Mouse (Mus musculus): ENCODE data around the gene Pcgf5.
A peak's percentile ranks its signal among the peaks of the same experiment; 100 is the strongest.
"Not testable (repeated sequence)": the region's sequence is repeated elsewhere in the genome, so short reads cannot be mapped to it uniquely, and the experiment has no call there.

The Pcgf5 gene

GRCm38 (mm10) chr19:36384426-36384825 lies 36.3 kb downstream of the Pcgf5 start:
- peak; percentile 77 for DNase-seq (ENCODE audit: low read depth)

GRCm38 (mm10) chr19:36388502-36388901 lies 40.4 kb downstream of the Pcgf5 start:
- no peak for DNase-seq (ENCODE audit: low read depth)

- DNase-seq (ENCODE audit: low read depth) = no peak
Observed at GRCm38 (mm10) chr19:36390714-36391113, 42.6 kb downstream of the Pcgf5 start.

GRCm38 (mm10) chr19:36398500-36398899 lies 50.4 kb downstream of the Pcgf5 start:
- no peak for DNase-seq (ENCODE audit: low read depth)

DNA sequence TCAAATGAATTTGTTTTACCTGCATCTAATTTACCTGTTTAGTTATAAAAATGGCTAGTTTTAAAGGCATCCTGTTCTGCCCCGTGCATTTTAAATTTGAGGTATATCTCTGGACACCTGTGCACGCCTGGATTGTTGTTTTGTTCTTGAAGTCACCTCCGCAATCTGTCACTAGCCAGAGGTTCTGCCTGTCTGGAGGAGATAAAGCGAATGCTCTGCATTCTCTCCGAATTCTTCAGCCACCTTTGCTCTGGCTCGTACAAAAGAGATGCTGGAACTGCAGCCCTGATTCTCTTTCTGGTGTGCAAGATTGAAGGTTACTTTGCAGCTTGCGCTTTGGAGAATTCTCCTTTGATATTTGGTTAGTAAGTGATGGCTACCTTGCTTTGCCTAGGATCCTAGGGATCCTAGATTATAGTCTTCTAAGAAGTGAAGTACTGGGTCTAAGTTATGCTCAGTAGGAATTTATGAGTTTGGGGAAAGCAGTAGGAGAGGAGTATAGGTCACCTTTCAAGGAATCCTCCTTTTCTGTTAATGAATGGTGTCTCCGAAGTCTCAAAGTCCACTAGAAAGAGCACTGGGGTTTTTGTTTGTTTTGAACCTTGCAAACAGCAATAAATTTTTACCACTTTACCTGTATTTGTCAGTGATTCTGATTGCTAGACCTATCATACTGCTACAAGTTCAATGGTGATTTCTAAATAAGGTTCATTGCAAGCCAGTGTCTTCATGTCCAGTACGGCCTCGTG lies 60.4 kb downstream of the Pcgf5 start:
- no peak for DNase-seq (ENCODE audit: low read depth)

DNA sequence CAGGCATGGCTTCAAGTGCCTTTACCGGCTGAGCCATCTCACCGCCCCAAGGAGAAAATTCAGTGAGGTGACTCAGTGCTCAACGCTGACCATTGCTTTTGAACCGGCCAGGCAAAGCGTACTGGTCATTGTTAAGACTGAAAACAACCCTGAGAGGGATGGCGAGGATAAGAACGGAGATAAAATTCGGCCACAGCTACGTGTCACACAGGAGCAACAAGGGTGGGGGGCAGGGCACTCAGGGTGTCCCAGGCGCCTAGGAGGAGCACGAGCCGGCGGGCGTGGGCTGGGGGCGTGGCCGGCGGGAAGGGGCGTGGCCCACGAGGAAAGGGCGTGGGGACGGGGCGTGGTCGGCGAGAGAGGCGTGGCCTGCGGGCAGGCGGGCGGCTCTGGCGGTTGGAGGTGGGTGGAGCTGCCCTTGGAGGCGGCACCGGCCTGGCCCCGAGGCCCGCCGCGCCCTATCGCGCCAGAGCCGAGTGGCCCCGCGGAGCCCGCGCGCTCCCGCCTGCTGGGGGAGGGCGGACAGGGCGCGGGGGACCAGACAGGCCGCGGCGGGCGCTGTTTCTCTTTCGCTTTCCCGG lies 61.3 kb downstream of the Pcgf5 start:
- DNase-seq (ENCODE audit: low read depth) = peak; percentile 97

GRCm38 (mm10) chr19:36409861-36410392 lies 61.8 kb downstream of the Pcgf5 start:
- peak; percentile 58 for DNase-seq (ENCODE audit: low read depth)

DNA sequence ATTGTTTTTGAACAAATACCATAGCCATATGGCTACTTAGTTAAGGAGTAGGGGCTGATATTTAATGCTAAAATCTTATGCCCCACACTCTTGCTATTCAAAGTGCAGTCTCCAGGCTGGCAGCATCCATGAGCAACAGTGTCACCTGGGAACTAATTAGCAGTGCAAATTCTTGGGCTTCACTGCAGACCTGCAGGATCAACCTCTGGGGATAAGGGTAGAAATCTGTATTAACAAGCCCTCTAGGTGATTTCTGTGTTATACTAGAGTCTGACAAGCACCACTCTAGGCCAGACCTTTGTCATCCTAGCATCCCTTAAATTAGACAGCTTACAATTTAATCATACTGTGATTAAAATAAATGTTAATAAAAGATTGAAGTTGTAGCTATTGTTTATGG lies 71.8 kb downstream of the Pcgf5 start:
- DNase-seq (ENCODE audit: low read depth) = no peak

DNA sequence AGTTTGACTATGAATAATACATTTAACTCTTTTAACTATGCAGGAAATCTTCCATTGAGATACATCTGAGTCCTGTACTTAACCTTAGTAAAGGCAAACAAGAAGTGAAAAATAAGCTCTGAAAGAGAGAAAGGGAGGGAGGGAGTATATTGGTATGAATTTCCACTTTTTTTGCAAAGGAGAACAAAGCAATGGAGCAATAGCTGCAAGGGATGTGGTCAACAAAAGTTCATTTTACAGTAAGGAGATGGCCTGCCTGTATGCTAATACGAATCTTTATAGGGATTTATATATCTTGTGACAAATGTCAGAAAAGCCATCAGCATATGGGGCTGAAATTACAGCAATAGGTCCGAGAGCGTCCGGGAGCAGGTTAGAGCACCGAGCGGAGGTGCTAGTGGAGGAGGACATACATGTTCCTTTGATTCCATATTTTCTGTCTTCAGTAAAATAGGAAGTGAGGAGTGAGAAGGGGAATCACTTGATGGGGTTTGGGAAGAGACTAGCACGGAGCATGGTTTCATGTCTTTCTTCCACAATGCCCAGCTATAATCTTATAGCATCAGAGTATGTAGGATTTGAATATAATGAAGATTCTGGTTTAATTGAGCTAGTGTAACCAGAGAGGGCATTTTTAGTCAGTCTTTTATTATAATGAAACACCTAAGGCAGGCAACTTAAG lies 79.2 kb downstream of the Pcgf5 start:
- no peak for DNase-seq (ENCODE audit: low read depth)

- DNase-seq (ENCODE audit: low read depth) = no peak
Observed at GRCm38 (mm10) chr19:36428116-36428515, 80.0 kb downstream of the Pcgf5 start.

GRCm38 (mm10) chr19:36429354-36429753 lies 81.2 kb downstream of the Pcgf5 start:
- DNase-seq (ENCODE audit: low read depth) = no peak

- DNase-seq (ENCODE audit: low read depth) = no peak
Observed at GRCm38 (mm10) chr19:36433161-36433560, 85.1 kb downstream of the Pcgf5 start.

DNA sequence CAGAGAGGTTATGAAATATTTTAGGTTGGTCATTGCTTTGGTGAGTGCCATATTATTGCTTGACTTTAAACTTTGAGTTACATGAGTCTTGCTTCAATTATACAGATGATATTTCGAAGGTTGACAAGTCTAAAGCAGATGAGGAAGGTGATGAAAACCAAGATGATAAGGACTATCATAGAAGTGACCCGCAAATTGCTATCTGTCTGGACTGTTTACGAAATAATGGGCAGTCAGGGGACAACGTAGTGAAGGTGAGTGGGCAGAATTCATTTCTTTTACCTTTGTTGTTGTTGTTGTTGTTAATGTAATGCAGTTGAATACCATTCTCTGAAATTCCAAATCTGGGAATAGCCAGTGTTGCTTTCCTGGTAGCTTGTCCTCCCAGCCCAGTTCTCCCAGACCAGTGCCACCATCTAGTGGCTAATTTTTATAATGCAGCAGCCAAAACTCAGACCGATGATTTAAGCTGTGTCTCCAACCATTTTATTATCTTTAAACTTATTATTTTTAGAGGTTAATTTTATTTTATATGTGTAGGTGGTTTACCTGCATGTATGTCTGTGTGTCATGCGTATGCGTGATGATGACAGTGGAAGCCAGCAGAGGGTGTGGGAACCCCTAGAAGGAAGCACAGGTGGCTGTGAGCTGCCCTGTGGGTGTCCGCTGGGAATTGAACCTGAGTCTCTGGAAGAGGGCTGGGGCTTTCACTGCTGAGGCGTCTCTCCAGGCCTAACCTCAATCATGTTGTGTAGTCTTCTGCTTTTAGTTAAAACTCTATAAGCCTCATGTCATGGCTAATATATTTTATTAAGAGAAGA lies 92.0 kb downstream of the Pcgf5 start:
- DNase-seq (ENCODE audit: low read depth) = peak; percentile 62

DNA sequence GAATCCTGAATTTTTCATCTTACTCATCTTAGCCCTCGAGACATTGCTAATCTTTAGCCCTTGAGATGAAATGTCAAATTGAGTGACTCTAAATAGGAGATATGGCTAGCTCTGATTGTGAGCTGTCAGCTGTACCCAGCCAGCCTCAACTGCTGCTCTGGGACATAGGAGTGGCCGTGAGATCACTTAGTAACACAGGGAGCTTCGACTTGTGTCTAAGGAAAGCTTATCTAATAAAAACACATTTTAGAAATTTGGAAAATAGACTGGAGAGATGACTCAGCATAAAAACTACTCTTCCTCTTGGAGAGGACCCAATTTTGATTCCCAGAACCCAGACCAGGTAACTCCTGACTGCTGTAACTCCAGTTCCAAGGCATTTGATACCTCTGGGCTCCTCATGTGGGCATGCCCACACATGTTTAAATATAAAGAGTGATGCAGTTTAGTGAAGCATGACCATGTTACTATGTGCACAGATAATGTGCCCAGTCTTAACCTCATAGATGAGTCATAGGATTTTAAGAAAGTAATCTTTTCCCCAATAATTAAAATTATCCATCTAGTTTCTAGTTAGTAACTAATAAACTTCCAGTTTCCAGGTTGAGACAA lies 103.0 kb downstream of the Pcgf5 start:
- no peak for DNase-seq (ENCODE audit: low read depth)

- no peak for DNase-seq (ENCODE audit: low read depth)
Observed at GRCm38 (mm10) chr19:36451731-36452130, 103.6 kb downstream of the Pcgf5 start.

GRCm38 (mm10) chr19:36452210-36452609 lies 104.1 kb downstream of the Pcgf5 start:
- DNase-seq (ENCODE audit: low read depth) = not testable (repeated sequence)

DNA sequence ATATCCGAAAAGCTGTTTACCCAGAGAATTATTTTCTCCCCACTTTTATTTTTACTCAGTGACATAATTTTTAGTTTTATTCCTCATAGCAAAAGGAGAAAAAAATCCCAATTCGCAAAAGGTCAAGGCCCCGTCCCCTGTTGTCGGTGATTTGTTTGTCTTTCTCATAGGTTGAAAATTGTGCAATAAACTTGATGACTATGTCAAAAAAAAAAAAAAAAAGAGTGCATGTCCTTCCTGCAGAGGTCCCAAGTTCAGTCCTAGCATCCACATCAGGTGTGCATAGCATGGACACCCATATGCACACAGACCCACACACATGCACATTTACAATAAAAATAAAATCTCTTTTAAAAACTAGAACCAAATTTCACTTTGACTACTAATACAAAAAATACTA lies 105.3 kb downstream of the Pcgf5 start:
- no peak for DNase-seq (ENCODE audit: low read depth)

DNA sequence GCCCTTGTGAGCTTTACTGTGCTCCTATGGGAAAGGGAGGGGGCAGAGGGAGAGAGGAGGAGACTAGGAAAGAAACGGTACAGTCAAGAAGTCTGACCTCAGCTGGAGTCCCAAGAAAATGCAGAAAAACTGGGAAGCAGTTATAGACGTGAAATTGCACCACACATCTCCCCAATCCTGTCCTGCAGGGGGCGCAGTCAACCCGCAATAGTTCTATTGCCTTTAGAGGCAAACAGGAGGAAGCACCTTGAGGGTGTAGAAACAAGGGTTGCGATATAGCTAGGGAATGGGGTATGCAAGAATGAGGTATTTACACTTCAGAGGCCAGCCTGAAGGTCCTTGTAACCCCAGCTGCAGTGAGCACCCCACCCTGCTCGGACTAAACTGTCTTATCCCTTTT lies 122.0 kb downstream of the Pcgf5 start:
- DNase-seq (ENCODE audit: low read depth) = peak; percentile 89

DNA sequence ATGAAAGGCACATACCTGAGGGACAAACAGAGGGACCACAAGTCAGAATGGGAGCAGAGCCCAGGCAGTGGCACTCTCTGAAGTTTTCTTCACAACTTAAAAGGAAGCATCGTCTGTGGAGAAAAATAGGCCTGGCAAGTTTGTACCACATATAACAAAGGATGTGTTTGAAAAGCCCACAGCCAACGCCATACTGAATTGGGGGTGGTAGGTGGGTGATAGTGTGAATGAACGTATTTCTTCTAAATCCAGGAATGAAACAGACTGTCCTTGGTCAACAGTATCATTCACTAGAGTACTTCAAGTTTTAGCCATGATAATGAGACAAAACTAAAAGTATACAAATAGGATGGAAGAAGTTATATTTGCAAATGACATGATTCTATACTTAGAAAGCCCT lies 123.2 kb downstream of the Pcgf5 start:
- no peak for DNase-seq (ENCODE audit: low read depth)

DNA sequence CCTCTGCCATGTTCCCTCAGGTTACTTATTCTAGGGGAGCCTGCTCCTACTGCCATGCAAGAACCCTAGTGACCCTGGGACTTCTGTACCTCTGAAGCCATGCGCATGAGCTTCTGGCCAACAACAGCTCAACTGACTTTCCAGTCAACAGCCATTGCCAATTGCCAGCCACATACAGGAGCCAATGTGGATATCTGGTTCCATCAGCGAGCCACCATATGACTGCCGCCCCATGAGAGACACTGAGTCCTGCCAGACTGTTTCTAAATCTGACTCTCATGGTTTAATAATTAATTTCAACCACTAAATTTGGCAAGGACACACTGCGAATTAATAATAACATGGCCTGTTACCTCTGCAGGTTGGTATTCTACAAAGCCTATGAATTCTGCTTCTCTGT lies 128.5 kb downstream of the Pcgf5 start:
- no peak for DNase-seq (ENCODE audit: low read depth)

GRCm38 (mm10) chr19:36477151-36477550 lies 129.0 kb downstream of the Pcgf5 start:
- peak; percentile 88 for DNase-seq (ENCODE audit: low read depth)

DNA sequence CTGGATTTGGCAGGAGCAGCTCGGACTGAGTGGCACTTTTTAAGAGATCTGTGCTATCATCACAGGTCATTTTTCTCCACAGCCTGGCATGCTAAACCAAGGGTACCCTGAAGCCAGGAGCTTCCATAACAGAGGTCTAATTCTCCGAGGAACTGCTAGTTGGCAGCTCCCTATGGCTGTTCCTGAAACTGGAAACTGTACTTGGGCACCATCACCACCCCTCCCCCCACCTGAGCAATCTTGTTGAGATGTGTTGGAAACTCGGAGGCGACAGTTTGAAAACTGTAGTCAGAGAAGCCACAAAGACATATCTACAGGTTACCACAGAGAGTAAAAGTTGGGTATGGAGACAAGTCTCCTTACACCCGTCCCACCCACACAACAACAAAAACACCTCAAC lies 129.6 kb downstream of the Pcgf5 start:
- peak; percentile 71 for DNase-seq (ENCODE audit: low read depth)

All from naive thymus-derived CD4-positive, alpha-beta T cell, adult 2 months (primary cell).